Mouse (Mus musculus) small intestine, adult 2 months (tissue): ENCODE measurements around the gene Olfr508. TPM values are rescaled to one million over a fixed set of nuclear protein-coding genes. Genes with fewer than 3 reads are reported as not detected.
"Not testable (repeated sequence)": the region's sequence is repeated elsewhere in the genome, so short reads cannot be mapped to it uniquely, and the experiment has no call there.

Experiments
- H3K27ac ChIP-seq: fragments of 200-500 bp; 2 replicates; pipeline ENCODE4 v1.5.1; 2012; ENCODE audit warnings: low read depth, low read length, control low read depth, inconsistent platforms; ENCODE audit not compliant: insufficient read depth
- H3K27me3 ChIP-seq: fragments of 200-500 bp; 2 replicates; pipeline ENCODE4 v1.6.1; 2012; ENCODE audit warnings: mild to moderate bottlenecking, moderate library complexity, low read length, inconsistent platforms; ENCODE audit not compliant: control insufficient read depth, insufficient read depth
- H3K36me3 ChIP-seq: fragments of 200-500 bp; 2 replicates; pipeline ENCODE4 v1.6.1; 2012; ENCODE audit warnings: mild to moderate bottlenecking, low read length, control low read depth, inconsistent platforms; ENCODE audit not compliant: control insufficient read depth, insufficient read depth
- H3K4me1 ChIP-seq: fragments of 200-500 bp; 2 replicates; pipeline ENCODE4 v1.6.1; 2012; ENCODE audit warnings: low read length, inconsistent platforms, mixed read lengths; ENCODE audit not compliant: control insufficient read depth, insufficient read depth, insufficient read length
- H3K4me3 ChIP-seq: fragments of 200-500 bp; 2 replicates; pipeline ENCODE4 v1.5.1; 2012; ENCODE audit warnings: low read depth, mild to moderate bottlenecking, control low read depth, inconsistent platforms, low read length, moderate library complexity
- CTCF ChIP-seq: fragments of 200-500 bp; IDR thresholded peaks from 2 replicates; pipeline ENCODE4 v1.5.1; 2012; ENCODE audit warnings: low read depth, mild to moderate bottlenecking, control low read depth, inconsistent platforms, low read length, moderate library complexity, mixed read lengths; ENCODE audit not compliant: insufficient replicate concordance, insufficient read length; ENCODE audit errors: extremely low read depth
- POLR2A ChIP-seq: fragments of 200-500 bp; IDR thresholded peaks from 2 replicates; pipeline ENCODE4 v1.6.1; 2012; ENCODE audit warnings: low read depth, mild to moderate bottlenecking, control low read depth, inconsistent platforms, low read length, moderate library complexity
- WGBS: fragments of 180-500 bp; shearing (Covaris S2); methylation state at CpG from one replicate; pipeline ENCODE4 v1.1.7; 2018; 5-methylcytosine and 5-hydroxymethylcytosine counted together
- polyA plus RNA-seq: library from polyadenylated mRNA; depleted of rRNA; stranded (reverse); fragments of >200 nt; gene quantifications from 2 replicates; pipeline ENCODE4 v1.2.3, GENCODE M21; 2012; rRNA removed

The Olfr508 gene
- polyA plus RNA-seq, result not detected in 2 replicates

- Histone ChIP-seq H3K36me3 (no peaks in the 10 kb centered on the region), H3K27ac (no peak within 1 kb of the TSS)
- 82% methylated on average over 3 of the region's 3 CpGs for whole genome bisulfite sequencing
These were observed at the start of gene Olfr508 for GRCm38 (mm10) chr7:108629694-108630093. Olfr508 (plus strand) TSS chr7:108629994.

GRCm38 (mm10) chr7:108589797-108590196, 40.0 kb upstream of the Olfr508 start:
- 94% methylated on average over 1 of the region's 1 CpGs for WGBS
- H3K4me3 ChIP-seq, result no peak overlapping the region
- H3K27ac ChIP-seq, result no peak overlapping the region
- H3K27me3 ChIP-seq, result no peaks in the 10 kb centered on the region
- no peaks in the 10 kb centered on the region for H3K36me3 ChIP-seq
- no peaks in the 10 kb centered on the region for H3K4me1 ChIP-seq
- TF ChIP-seq POLR2A (no peak), CTCF (no peak)

More at GRCm38 (mm10) chr7:108629694-108630093, at the start of gene Olfr508:
- TF ChIP-seq CTCF (no peak), POLR2A (no peak)
- H3K4me3 ChIP-seq, result no peak within 1 kb of the TSS
- H3K4me1 ChIP-seq, result no peaks in the 10 kb centered on the region
- no peaks in the 10 kb centered on the region for H3K27me3 ChIP-seq

- not testable (repeated sequence) for H3K27ac ChIP-seq, H3K4me3 ChIP-seq, H3K27me3 ChIP-seq, H3K4me1 ChIP-seq, H3K36me3 ChIP-seq
- WGBS, result 50% methylated on average over 3 of the region's 3 CpGs
These were observed 27.9 kb upstream of the Olfr508 start for GRCm38 (mm10) chr7:108601916-108602315.

GRCm38 (mm10) chr7:108610487-108610886, 19.3 kb upstream of the Olfr508 start, which contains the start of gene Olfr506:
Olfr506 (plus strand) TSS chr7:108610787.
- TF ChIP-seq CTCF (no peak), POLR2A (no peak)
- Histone ChIP-seq H3K4me3 (no peak within 1 kb of the TSS), H3K4me1 (no peaks in the 10 kb centered on the region), H3K36me3 (no peaks in the 10 kb centered on the region), H3K27ac (no peak within 1 kb of the TSS), H3K27me3 (no peaks in the 10 kb centered on the region)

- WGBS, result 88% methylated on average over 2 of the region's 2 CpGs
- no peak overlapping the region for H3K27ac ChIP-seq
- H3K4me3 ChIP-seq, result no peak overlapping the region
- H3K4me1 ChIP-seq, result no peaks in the 10 kb centered on the region
- TF ChIP-seq POLR2A (no peak), CTCF (no peak)
- H3K27me3 ChIP-seq, result no peaks in the 10 kb centered on the region
- H3K36me3 ChIP-seq, result no peaks in the 10 kb centered on the region
These were observed 15.7 kb upstream of the Olfr508 start for GRCm38 (mm10) chr7:108614110-108614509.

GRCm38 (mm10) chr7:108616781-108617180, 13.0 kb upstream of the Olfr508 start:
- peak overlapping the region; percentile 59; the same call in 1 of the 2 replicates for H3K27ac ChIP-seq
- not testable (repeated sequence) for H3K4me3 ChIP-seq, H3K27me3 ChIP-seq, H3K36me3 ChIP-seq, H3K4me1 ChIP-seq
- 20% methylated on average over 3 of the region's 3 CpGs for WGBS

GRCm38 (mm10) chr7:108621514-108621913, 8.3 kb upstream of the Olfr508 start, which contains the start of gene Olfr507:
Olfr507 (plus strand) TSS chr7:108621814.
- Histone ChIP-seq H3K36me3 (no peaks in the 10 kb centered on the region), H3K4me1 (no peaks in the 10 kb centered on the region), H3K27ac (no peak within 1 kb of the TSS), H3K4me3 (no peak within 1 kb of the TSS), H3K27me3 (no peaks in the 10 kb centered on the region)
- TF ChIP-seq POLR2A (no peak), CTCF (no peak)
- WGBS, result 77% methylated on average over 2 of the region's 2 CpGs

- no peak for TF ChIP-seq POLR2A
- no peak for TF ChIP-seq CTCF
- Histone ChIP-seq H3K27ac (no peak within 1 kb of the TSS), H3K36me3 (no peaks in the 10 kb centered on the region), H3K4me1 (no peaks in the 10 kb centered on the region), H3K27me3 (no peaks in the 10 kb centered on the region), H3K4me3 (no peak within 1 kb of the TSS)
These were observed 22.0 kb downstream of the Olfr508 start, which contains the start of gene Olfr509 for GRCm38 (mm10) chr7:108651806-108652205. Olfr509 (minus strand) TSS chr7:108651906.

GRCm38 (mm10) chr7:108662419-108662818, 32.6 kb downstream of the Olfr508 start:
- 82% methylated on average over 3 of the region's 3 CpGs for WGBS
- Histone ChIP-seq H3K36me3 (no peaks in the 10 kb centered on the region), H3K4me1 (no peaks in the 10 kb centered on the region), H3K4me3 (no peak overlapping the region), H3K27ac (no peak overlapping the region), H3K27me3 (no peaks in the 10 kb centered on the region)
- no peak for TF ChIP-seq POLR2A
- no peak for TF ChIP-seq CTCF
